Mouse (Mus musculus): ENCODE measurements at regions not wholly inside any gene's neighbourhood (a gene's known extent, or its start where the extent isn't known, plus 50 kb on each side); places are given as distances from the start of the nearest gene placed in this dataset.
"Not testable (repeated sequence)": the region's sequence is repeated elsewhere in the genome, so short reads cannot be mapped to it uniquely, and the experiment has no call there.

- no peak for DNase-seq (ENCODE audit: low read depth, low spot score)
Observed at GRCm38 (mm10) chr3:79002173-79002848, 284.0 kb downstream of the Rapgef2 start.

- no peak for DNase-seq (ENCODE audit: low read depth, low spot score)
Observed at GRCm38 (mm10) chr3:79001754-79002153, 284.6 kb downstream of the Rapgef2 start.

DNA sequence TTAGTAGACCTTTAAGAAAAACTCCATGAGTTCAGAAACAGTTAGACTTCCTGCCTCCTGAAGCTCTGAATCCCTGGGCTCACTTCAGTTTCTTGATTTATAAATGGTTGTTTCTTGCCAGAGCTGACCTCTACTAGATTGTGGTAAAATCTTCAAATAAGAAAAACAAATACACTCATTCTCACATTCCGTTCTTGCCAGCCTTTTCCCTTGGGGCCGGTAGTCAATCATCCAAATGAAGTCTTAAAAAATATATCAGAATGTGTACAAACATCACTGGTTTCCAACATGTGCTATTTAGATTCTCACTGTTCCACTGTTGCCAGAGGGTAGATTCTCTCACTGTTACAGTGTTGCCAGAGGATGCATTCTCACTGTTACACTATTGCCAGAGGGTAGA, 286.0 kb downstream of the Rapgef2 start:
- no peak for DNase-seq (ENCODE audit: low read depth, low spot score)

DNA sequence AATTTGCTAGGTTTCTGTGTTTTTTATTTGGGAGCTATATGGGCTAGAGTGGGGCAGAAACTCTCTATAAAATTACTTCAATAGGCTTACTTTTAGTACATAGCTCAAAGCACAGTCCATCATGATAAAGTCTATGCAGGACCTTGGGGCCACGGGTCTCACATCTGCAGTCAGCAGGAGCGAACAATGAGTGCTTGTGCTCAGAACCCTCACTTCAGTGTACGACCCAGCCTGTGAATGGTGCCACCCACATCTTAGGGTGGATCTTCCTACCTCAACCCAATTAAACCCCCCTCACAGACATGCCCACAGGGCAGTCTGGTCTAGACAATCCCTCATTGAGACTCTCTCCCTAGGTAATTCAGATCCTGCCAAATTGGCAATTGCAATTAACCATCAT, 286.5 kb downstream of the Rapgef2 start:
- no peak for DNase-seq (ENCODE audit: low read depth, low spot score)

DNA sequence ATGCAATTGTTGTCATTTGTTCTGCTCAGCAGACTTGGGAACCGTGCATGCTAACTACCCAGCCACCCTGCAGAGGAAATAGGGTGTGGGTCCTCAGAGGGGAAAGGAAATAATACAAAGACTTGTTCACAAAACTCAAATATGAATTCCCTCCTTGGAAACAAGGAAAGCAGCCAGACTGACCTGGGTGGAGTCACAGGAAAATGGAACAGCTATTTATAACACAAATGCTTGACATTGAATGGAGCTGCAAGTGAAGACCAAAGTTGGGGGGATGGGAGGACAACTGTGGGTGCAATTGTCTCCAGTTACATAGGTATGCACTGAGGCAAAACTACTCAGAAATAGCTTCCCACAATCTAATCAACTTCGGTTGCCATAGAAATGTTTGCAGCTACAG, 298.2 kb downstream of the Rapgef2 start:
- no peak for DNase-seq (ENCODE audit: low read depth, low spot score)

DNA sequence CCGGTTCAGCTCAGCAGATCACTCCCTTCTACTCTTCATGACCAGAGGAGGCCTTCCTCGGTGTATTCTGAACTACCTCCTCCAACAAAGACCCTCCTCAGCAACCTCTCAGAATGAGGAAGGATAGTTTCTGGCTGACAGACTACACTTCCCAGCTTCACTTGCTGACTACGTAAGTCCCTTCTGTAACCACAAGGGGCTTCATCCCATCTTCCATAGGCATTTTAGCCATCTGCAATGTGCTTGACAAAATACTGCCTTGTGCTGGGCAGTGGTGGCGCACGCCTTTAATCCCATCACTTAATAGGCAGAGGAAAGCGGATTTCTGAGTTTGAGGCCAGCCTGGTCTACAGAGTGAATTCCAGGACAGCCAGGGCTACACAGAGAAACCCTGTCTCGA, 299.6 kb downstream of the Rapgef2 start:
- DNase-seq (ENCODE audit: low read depth, low spot score) = no peak

DNA sequence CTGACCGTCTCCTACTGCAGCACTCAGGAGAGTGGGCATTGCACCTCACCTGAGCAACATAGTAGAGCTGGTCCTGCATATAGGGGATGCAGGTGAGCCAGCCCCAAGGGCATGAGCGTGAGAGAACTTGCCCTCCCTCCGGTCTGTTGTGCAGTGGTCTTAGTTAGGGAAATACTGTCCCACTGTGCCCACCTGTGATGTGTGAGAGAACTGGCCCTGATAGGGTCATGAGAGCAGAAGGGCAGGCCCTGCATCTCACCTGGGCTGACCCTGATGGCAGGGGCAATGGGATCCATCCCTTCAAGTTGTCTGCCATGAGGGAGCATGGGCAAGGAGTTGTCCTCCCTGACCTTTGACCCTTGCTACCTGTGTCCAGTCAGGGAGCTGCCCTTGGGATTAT, 305.3 kb downstream of the Rapgef2 start:
- no peak for DNase-seq (ENCODE audit: low read depth, low spot score)

DNA sequence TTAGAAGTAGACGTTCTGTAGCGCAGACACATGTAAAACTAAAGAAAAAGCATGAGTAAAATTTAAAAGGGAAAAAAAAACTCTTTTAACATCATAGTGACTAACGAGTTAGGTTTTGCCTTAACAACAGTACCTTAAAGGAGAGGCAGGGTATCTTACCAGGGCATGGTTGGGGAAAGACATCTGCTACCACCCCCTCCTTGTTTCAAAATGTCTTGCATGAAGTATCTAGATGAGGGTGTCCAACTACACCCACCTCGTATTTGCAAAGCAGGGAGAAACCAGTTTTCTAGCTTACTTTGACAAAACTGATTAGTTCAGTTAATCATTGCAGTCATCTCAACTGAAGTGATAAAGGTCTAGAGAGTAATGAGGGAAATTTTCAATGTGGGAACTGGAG, 307.5 kb downstream of the Rapgef2 start:
- DNase-seq (ENCODE audit: low read depth, low spot score) = no peak

DNA sequence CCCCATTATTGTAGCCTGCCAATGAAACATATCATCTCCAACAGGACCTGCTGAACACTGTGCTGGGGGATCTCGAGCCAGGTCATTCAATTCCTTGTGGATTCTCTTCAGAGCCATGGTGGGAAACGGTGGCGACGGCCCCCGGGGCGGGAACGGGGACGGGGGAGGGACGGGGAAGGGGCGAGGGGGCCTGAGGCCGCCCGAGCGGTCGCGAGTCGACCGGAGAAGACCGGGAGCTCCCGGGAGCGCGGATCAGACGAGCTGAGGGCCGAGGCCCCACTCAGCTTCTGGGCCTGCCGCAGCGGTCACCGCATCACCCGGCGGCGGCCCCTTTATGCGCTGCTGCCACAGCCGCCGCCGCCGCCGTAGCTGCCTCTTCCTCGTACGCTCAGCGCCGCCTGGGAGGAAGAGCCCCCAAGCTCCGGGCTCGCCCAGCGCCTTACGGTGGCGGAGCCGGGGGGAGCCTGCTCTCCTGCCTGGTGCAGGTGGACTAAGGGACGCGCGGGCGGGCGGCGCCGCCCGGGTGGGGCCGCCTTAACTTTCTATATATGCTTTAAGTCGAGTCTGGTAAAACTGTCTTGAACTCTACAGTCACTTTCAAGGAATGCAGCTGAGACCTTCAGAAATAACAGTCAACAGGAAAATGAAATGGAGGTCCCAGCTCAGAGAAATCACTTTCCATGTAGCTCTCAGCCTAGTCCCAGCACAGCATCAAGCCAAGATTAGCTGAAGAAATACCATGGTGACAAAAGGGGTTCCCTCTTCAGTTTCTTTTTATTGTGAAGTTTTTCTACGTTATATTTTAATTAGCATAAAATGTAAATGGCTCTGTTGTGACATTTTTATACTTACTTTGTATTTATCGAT, 319.4 kb downstream of the Rapgef2 start:
- not testable (repeated sequence) for DNase-seq (ENCODE audit: low read depth, low spot score)

- no peak for DNase-seq (ENCODE audit: low read depth, low spot score)
Observed at GRCm38 (mm10) chr3:78964231-78964858, 322.0 kb downstream of the Rapgef2 start.

DNA sequence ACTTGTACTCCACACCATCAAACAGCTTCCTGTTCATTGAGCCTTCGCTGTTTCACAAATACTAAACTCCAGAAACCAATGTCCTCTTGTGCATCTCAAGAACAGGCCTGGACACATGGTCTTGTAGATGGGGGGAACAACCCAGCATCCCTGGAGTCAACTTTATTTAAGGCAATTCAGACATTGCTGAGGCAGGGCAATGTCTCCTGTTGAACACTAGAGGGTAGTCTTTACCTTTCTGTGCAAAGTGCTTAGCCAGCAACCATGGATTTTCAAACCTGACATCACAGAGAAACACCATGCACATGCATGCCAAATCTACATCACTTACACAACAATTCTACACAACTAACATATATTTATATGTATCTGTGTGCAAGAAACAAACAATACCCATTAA, 327.5 kb downstream of the Rapgef2 start:
- DNase-seq (ENCODE audit: low read depth, low spot score) = no peak

- no peak for DNase-seq (ENCODE audit: low read depth, low spot score)
Observed at GRCm38 (mm10) chr3:78955364-78955763, 331.0 kb downstream of the Rapgef2 start.

GRCm38 (mm10) chr3:78949385-78949784, 336.9 kb downstream of the Rapgef2 start:
- DNase-seq (ENCODE audit: low read depth, low spot score) = not testable (repeated sequence)

DNA sequence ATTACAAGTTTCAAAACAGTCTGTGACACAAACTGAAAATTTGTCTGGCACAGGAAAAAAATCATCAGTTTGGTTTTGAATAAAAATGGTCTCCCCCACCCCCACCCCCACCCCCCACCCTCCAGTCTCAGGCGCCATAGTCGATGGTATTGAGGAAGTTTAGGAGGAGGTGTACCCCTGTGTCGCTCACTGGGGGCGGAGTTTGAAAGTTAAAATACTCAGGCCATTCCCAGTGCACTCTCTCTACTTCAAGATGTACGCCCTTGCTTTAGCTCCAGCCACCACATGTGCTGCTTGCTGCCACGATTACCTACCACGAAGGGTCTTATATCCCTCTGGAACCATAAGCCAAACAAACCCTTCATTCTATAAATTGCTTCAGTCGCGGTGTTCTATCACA, 337.6 kb downstream of the Rapgef2 start:
- DNase-seq (ENCODE audit: low read depth, low spot score) = no peak

- peak; percentile 11 for DNase-seq (ENCODE audit: low read depth, low spot score)
Observed at GRCm38 (mm10) chr3:78948171-78948570, 338.1 kb downstream of the Rapgef2 start.

DNA sequence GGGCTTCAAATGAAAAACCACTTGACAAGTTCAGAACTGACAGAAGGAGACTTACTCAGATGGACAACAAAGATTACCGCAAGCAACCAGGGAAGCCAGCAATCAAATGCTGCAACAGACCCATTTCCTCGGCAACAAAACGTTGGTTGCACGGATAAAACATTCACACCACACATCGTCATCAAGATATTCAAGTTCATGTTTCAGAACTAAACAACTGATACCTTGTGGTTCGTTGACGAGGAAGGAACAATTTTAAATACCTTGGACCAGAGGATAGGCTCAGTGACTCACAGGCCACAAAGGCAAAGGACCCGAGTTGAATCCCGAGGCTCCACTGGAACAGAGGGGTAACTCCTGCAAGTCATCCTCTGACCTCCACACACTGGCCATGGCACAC, 339.1 kb downstream of the Rapgef2 start:
- no peak for DNase-seq (ENCODE audit: low read depth, low spot score)

DNA sequence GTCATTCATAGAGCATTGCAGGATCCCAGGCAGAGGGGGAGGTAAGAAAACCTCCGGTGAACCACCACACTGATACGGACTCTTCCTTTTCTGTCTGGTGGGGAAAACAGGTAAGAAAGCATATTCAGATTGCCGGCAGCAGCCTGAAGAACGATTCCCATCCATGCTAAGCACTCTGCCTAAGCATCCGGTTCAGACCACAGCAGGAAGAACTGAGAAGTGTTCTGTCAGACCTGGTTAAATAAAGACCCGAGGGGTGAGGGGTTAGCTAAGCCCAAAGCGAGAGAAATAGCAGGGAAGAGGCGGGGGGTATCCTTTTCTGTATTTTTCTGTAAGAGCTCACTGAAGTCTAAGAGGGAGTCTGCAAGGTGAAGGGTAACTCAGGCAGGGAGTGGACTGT, 342.1 kb downstream of the Rapgef2 start:
- no peak for DNase-seq (ENCODE audit: low read depth, low spot score)

DNA sequence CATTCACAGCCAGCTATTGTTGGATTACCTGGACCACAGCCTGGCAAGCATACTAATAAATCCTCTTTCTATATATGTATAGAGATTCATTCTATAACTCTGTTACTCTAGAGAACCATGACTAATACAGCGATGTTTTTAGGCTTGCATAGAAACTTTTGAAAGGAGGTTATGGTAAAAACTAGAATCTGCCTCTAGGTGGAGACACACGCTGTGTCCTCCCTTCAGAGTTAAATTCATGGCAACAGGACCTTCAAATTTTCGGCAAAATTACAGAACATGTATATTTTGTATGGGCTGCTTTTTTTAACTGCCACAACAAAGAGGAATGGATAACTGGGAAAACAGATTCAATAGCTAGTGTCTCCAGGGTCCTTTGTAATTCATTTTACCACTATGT, 353.3 kb downstream of the Rapgef2 start:
- DNase-seq (ENCODE audit: low read depth, low spot score) = no peak

- DNase-seq (ENCODE audit: low read depth, low spot score) = no peak
Observed at GRCm38 (mm10) chr3:78919850-78920249, 366.5 kb downstream of the Rapgef2 start.

DNA sequence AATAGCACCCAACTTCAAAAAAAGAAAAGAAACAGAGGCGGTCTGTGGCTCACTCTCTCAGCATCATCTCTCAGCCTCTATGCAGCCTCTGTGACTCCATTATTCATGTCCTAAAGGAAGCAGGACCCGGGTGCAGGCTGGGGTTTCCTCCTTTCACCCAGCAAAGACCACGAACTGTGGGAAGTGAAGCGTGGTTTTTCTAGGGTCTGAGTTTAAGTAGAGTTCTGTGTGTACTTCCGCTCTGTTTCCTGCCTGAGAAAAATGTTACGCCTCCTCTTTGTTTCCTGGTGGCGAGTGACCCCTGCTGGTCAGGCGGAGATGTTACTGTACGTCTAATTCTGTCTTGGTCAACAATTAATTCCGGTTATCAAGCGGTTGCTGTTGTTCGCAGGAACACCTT, 366.9 kb downstream of the Rapgef2 start:
- no peak for DNase-seq (ENCODE audit: low read depth, low spot score)

- DNase-seq (ENCODE audit: low read depth, low spot score) = no peak
Observed at GRCm38 (mm10) chr3:78908196-78908844, 378.0 kb downstream of the Rapgef2 start.

- no peak for DNase-seq (ENCODE audit: low read depth, low spot score)
Observed at GRCm38 (mm10) chr3:78907778-78908177, 378.5 kb downstream of the Rapgef2 start.
